Mouse (Mus musculus): Measurements from ENCODE around the gene Pgm1. TPM values are rescaled to one million over a fixed set of nuclear protein-coding genes. Genes with fewer than 3 reads are reported as not detected.

Gene Pgm1
- polyA plus RNA-seq, 1 experiment from 2014 or later = 48.8 TPM

- WGBS = 96% methylated on average over 7 of the region's 7 CpGs
- H3K27me3 ChIP-seq = no peaks in the 10 kb centered on the region
- H3K4me1 ChIP-seq = peaks cover 4% of the 10 kb centered on the region; the same call in 1 of the 2 replicates
Observed at GRCm38 (mm10) chr4:100032608-100033007, 103.4 kb downstream of the Pgm1 start.

GRCm38 (mm10) chr4:100033944-100034343 is 104.7 kb downstream of the Pgm1 start:
- H3K4me3 ChIP-seq = no peak overlapping the region
- H3K27ac ChIP-seq = no peak overlapping the region
- H3K9me3 ChIP-seq (replicated peaks) = no peaks in the 10 kb centered on the region
- ATAC-seq (ENCODE audit: low FRiP score) = no peak
- no peaks in the 10 kb centered on the region for H3K36me3 ChIP-seq
- peaks cover 4% of the 10 kb centered on the region; the same call in 1 of the 2 replicates for H3K4me1 ChIP-seq
- no peak overlapping the region for H3K9ac ChIP-seq
- no peaks in the 10 kb centered on the region for H3K27me3 ChIP-seq
- WGBS = 85% methylated on average over 4 of the region's 4 CpGs
- H3K4me2 ChIP-seq (replicated peaks) = no peak overlapping the region

More at GRCm38 (mm10) chr4:100032608-100033007, 103.4 kb downstream of the Pgm1 start:
- Histone ChIP-seq H3K4me3 (no peak overlapping the region), H3K27ac (no peak overlapping the region), H3K4me2 (replicated peaks) (no peak overlapping the region), H3K9me3 (replicated peaks) (no peaks in the 10 kb centered on the region), H3K36me3 (no peaks in the 10 kb centered on the region), H3K9ac (no peak overlapping the region)
- no peak for ATAC-seq (ENCODE audit: low FRiP score)

GRCm38 (mm10) chr4:100034971-100035370 is 105.8 kb downstream of the Pgm1 start:
- no peak overlapping the region for H3K27ac ChIP-seq
- H3K9me3 ChIP-seq (replicated peaks) = no peaks in the 10 kb centered on the region
- H3K27me3 ChIP-seq = no peaks in the 10 kb centered on the region
- H3K4me1 ChIP-seq = peaks cover 4% of the 10 kb centered on the region; the same call in 1 of the 2 replicates
- no peak for ATAC-seq (ENCODE audit: low FRiP score)
- 82% methylated on average over 6 of the region's 6 CpGs for WGBS
- H3K9ac ChIP-seq = no peak overlapping the region
- no peak overlapping the region for H3K4me3 ChIP-seq
- no peaks in the 10 kb centered on the region for H3K36me3 ChIP-seq
- H3K4me2 ChIP-seq (replicated peaks) = no peak overlapping the region

GRCm38 (mm10) chr4:100035919-100036554 is 106.8 kb downstream of the Pgm1 start:
- Histone ChIP-seq H3K9ac (no peak overlapping the region), H3K4me3 (no peak overlapping the region), H3K9me3 (replicated peaks) (no peaks in the 10 kb centered on the region), H3K27ac (no peak overlapping the region), H3K4me1 (peaks cover 4% of the 10 kb centered on the region; the same call in 1 of the 2 replicates), H3K36me3 (no peaks in the 10 kb centered on the region), H3K4me2 (replicated peaks) (no peak overlapping the region), H3K27me3 (no peaks in the 10 kb centered on the region)
- WGBS = 48% methylated on average over 16 of the region's 16 CpGs
- no peak for ATAC-seq (ENCODE audit: low FRiP score)

Other genes with a start within 250 kb of the Pgm1 start
- gene Alg6, start 213.8 kb upstream of the Pgm1 start, polyA plus RNA-seq (2016; fragmentation: Nextera tagmentation; extraction: Ambion mirVana) = 14.0 and 14.3 TPM in 2 replicates
- gene Efcab7, start 100.2 kb upstream of the Pgm1 start, polyA plus RNA-seq (2016; fragmentation: Nextera tagmentation; extraction: Ambion mirVana) = 27.7 and 28.3 TPM in 2 replicates
- gene Itgb3bp, start 399 bp downstream of the Pgm1 start, polyA plus RNA-seq (2016; fragmentation: Nextera tagmentation; extraction: Ambion mirVana) = 32.5 and 35.6 TPM in 2 replicates
- 9.3 and 9.9 TPM in 2 replicates for gene Ror1, start 166.4 kb downstream of the Pgm1 start, polyA plus RNA-seq (2016; fragmentation: Nextera tagmentation; extraction: Ambion mirVana)

Data from hindbrain, embryonic 12.5 days (tissue).